Mouse (Mus musculus) yolk sac, embryonic 10.5 days (tissue): ENCODE measurements at regions not wholly inside any gene's neighbourhood (a gene's known extent, or its start where the extent isn't known, plus 50 kb on each side); places are given as distances from the start of the nearest gene placed in this dataset.

ENCODE experiments used
- DNase-seq: peaks from one replicate; pipeline ENCODE4 v3.0.0-alpha.2; 2017; ENCODE audit warnings: low spot score

- DNase-seq = no peak
Measured at GRCm38 (mm10) chr4:46257061-46257795, 61.1 kb upstream of the Xpa start.

GRCm38 (mm10) chr4:46258774-46259173, 62.7 kb upstream of the Xpa start:
- no peak for DNase-seq

GRCm38 (mm10) chr4:46268564-46269247, 72.6 kb upstream of the Xpa start:
- DNase-seq = no peak

- no peak for DNase-seq
Measured at GRCm38 (mm10) chr4:46271066-46271465, 72.3 kb upstream of the Foxe1 start.

GRCm38 (mm10) chr4:46275773-46276172, 67.6 kb upstream of the Foxe1 start:
- no peak for DNase-seq

- DNase-seq = peak; percentile 10
Measured at GRCm38 (mm10) chr4:46276851-46277581, 66.4 kb upstream of the Foxe1 start.

- DNase-seq = no peak
Measured at GRCm38 (mm10) chr4:46286955-46287354, 56.5 kb upstream of the Foxe1 start.

- no peak for DNase-seq
Measured at GRCm38 (mm10) chr4:46291620-46292254, 51.7 kb upstream of the Foxe1 start.
